Mouse (Mus musculus) heart, embryonic 13.5 days (tissue): ENCODE measurements around the gene Rexo5. TPM values are rescaled to one million over a fixed set of nuclear protein-coding genes. Genes with fewer than 3 reads are reported as not detected.
A peak's percentile ranks its signal among the peaks of the same experiment; 100 is the strongest.

Experiments used
- ATAC-seq: fragments of 200-750 bp; cut with Nextera tagmentation; 2 replicates; pipeline ENCODE4 v1.8.0; 2017; ENCODE audit warnings: moderate TSS enrichment; ENCODE audit not compliant: insufficient number of reproducible peaks, low FRiP score, low TSS enrichment; ENCODE audit errors: extremely low read depth
- H3K27ac ChIP-seq: fragments of 300-500 bp; sonication (generic); replicated peaks from 2 replicates; pipeline ENCODE4 v1.5.1; 2015; ENCODE audit warnings: moderate library complexity, mild to moderate bottlenecking, inconsistent platforms
- H3K27me3 ChIP-seq: fragments of 300-500 bp; sonication (generic); replicated peaks from 2 replicates; pipeline ENCODE4 v1.6.1; 2015; ENCODE audit warnings: mild to moderate bottlenecking, inconsistent platforms
- H3K36me3 ChIP-seq: fragments of 300-500 bp; sonication (generic); 2 replicates; pipeline ENCODE4 v1.6.1; 2015; ENCODE audit warnings: mild to moderate bottlenecking, inconsistent platforms
- H3K4me1 ChIP-seq: fragments of 300-500 bp; sonication (generic); 2 replicates; pipeline ENCODE4 v1.6.1; 2015; ENCODE audit warnings: inconsistent platforms
- H3K4me2 ChIP-seq: fragments of 300-500 bp; sonication (generic); 2 replicates; pipeline ENCODE4 v1.6.1; 2015; ENCODE audit warnings: inconsistent platforms, mild to moderate bottlenecking, moderate library complexity
- H3K4me3 ChIP-seq: fragments of 300-500 bp; sonication (generic); 2 replicates; pipeline ENCODE4 v1.5.1; 2015; ENCODE audit warnings: moderate library complexity, mild to moderate bottlenecking, inconsistent platforms
- H3K9ac ChIP-seq: fragments of 300-500 bp; sonication (generic); 2 replicates; pipeline ENCODE4 v1.6.1; 2015; ENCODE audit warnings: inconsistent platforms, mild to moderate bottlenecking, moderate library complexity
- H3K9me3 ChIP-seq: fragments of 300-500 bp; sonication (generic); 2 replicates; pipeline ENCODE4 v1.6.1; 2016; ENCODE audit warnings: inconsistent platforms
- WGBS: fragments of 180-500 bp; shearing (Covaris S2); methylation state at CpG from one replicate; pipeline ENCODE4 v1.1.7; 2015; ENCODE audit warnings: mixed read lengths; 5-methylcytosine and 5-hydroxymethylcytosine counted together
- polyA plus RNA-seq: library from polyadenylated mRNA; unstranded; fragments of >200 nt; fragmentation: Nextera tagmentation; extraction: Ambion mirVana; gene quantifications from 2 replicates; pipeline ENCODE4 v1.2.1, GENCODE M21; 2015

The Rexo5 gene
- polyA plus RNA-seq, 1 experiment from 2014 or later, result 15.3 TPM

DNA sequence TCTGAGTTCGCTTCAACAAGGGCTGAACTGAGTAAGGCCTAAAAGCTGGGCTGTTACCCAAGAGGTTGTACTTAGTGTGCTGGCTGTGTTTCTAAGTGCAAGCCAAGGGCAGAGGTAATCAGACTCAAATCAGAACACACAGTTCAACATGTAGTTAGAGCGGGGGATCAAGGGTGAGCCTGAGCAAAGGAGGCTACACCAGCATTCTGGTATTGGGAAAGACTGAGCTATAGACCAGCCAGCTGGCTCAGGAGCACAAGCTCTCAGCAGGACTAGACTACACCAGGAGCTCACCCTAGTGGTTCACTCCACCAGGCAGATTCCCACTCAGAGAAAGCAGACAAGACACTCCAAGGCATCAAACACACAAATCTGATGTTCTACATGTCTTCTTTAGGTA is 10.4 kb upstream of the Rexo5 start:
- Histone ChIP-seq H3K36me3 (peaks cover 57% of the 10 kb centered on the region), H3K4me3 (no peak overlapping the region), H3K9me3 (no peaks in the 10 kb centered on the region), H3K27ac (no peak overlapping the region), H3K27me3 (no peaks in the 10 kb centered on the region), H3K4me1 (no peaks in the 10 kb centered on the region), H3K4me2 (no peak overlapping the region), H3K9ac (no peak overlapping the region)
- 88% methylated on average over 2 of the region's 2 CpGs for WGBS
- no peak for ATAC-seq

DNA sequence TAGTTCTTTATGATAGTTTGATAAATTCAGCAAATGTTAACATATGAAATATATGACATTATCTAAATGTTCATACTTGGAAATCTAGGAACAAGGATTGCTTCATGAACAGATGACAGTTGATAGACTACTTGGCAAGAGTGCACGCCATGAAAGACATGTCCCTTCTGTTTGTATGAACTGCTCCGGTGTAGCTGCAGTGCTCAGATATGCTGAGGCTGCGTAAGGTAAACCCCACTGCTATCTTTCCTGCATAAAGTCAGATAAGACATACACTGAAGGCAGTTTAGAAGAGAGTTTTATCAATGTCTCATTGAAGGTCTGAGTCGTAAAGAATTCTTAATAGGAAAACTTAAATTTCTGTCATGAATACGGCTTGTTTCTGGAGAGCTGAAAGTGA is 8.9 kb upstream of the Rexo5 start:
- no peaks in the 10 kb centered on the region for H3K27me3 ChIP-seq
- ATAC-seq, result no peak
- no peak overlapping the region for H3K4me2 ChIP-seq
- no peak overlapping the region for H3K27ac ChIP-seq
- 84% methylated on average over 5 of the region's 5 CpGs for WGBS
- no peaks in the 10 kb centered on the region for H3K9me3 ChIP-seq
- H3K4me3 ChIP-seq, result no peak overlapping the region
- H3K9ac ChIP-seq, result no peak overlapping the region
- H3K36me3 ChIP-seq, result peaks cover 71% of the 10 kb centered on the region
- H3K4me1 ChIP-seq, result no peaks in the 10 kb centered on the region

DNA sequence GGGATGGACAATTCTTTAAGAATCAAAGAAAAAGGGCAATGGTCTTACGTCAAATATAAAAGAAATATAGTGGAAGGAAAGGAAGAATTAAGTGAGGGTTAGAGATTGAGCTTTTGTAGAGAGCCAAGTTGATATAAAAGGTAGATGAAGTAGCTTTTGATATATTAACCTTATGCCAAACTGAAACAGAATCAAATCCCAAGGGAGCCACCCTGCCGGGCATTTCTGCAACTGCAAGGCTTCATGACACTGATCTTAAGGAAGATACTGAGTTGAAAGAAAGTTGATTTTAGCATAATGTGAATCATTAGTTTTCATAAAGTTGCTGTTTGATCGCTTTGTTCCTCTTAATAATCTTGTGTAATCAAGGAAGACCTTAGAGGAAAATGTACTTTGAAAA is 4.8 kb upstream of the Rexo5 start:
- Histone ChIP-seq H3K27ac (no peak overlapping the region), H3K4me1 (peaks cover 9% of the 10 kb centered on the region), H3K4me3 (no peak overlapping the region), H3K9ac (no peak overlapping the region), H3K27me3 (no peaks in the 10 kb centered on the region), H3K9me3 (no peaks in the 10 kb centered on the region), H3K36me3 (peaks cover 68% of the 10 kb centered on the region), H3K4me2 (no peak overlapping the region)
- no peak for ATAC-seq
- WGBS, result 84% methylated on average over 3 of the region's 3 CpGs

DNA sequence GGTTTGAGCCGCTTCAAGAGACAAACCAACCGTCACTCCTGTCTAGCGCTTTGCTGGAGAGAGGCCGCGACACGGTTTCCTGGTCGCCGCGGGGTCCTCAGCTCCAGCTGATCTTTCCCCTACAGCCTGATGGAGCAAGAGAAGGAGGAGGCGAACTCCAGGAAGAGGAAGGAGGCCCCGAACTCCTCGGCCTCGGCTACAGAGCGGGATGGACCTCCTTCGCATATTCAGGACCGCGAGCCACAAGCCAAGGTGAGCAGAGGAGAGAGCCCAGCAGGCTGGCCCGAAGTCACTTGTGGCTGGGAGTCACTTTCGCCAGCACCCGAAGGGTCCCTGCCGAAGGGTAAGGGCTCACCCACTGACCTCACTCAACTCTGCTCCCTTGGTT is 439 bp downstream of the Rexo5 start:
- under 1% methylated on average over 21 of the region's 21 CpGs for WGBS
- H3K36me3 ChIP-seq, result peaks cover 26% of the 10 kb centered on the region
- no peaks in the 10 kb centered on the region for H3K9me3 ChIP-seq
- H3K27me3 ChIP-seq, result no peaks in the 10 kb centered on the region
- peaks cover 16% of the 10 kb centered on the region for H3K4me1 ChIP-seq
- H3K27ac ChIP-seq, result peak overlapping the region; percentile 86
- peak overlapping the region; percentile 84 for H3K4me3 ChIP-seq
- ATAC-seq, result peak; percentile 49
- H3K4me2 ChIP-seq, result peak overlapping the region; percentile 83
- H3K9ac ChIP-seq, result peak overlapping the region; percentile 90

DNA sequence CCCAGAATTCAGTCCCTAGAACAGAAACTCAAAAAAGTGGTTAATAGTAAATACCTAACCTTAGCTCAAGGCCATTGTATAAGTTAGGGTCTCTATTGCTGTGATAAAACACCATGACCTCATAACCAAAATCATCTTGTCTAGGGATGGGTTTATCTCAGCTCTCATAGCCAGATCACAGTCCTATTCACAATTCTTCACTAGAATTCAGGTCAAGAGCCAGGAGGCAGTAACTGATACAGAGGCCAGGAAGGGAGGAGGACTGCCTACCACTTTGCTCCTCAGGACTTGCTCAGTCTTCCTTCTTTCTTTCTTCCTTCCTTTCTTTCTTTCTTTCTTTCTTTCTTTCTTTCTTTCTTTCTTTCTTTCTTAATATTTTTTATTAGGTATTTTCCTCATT is 1.5 kb downstream of the Rexo5 start:
- Histone ChIP-seq H3K4me2 (peak overlapping the region; percentile 83), H3K27me3 (no peaks in the 10 kb centered on the region), H3K27ac (no peak overlapping the region), H3K9ac (peak overlapping the region; percentile 73), H3K4me1 (peaks cover 16% of the 10 kb centered on the region), H3K9me3 (no peaks in the 10 kb centered on the region), H3K4me3 (peak overlapping the region; percentile 84), H3K36me3 (peaks cover 20% of the 10 kb centered on the region)
- ATAC-seq, result no peak

DNA sequence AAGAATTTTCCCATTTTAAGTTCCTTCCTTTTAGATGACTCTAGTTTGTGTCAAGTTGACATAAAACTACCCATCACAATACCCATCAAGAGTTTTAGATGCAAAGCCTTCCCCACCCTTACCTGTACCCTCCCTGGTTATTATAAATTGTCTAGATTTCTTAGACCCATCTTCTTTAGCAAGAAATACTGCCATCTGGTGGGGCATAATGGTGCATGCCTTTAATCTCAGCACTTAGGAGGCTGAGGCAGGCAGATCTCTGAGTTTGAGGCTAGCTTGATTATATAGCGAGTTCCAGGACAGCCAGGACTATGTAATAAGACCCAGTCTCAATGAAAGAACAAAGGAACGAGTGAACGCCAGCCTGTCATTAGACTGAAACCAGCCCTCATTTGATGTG is 6.7 kb downstream of the Rexo5 start:
- Histone ChIP-seq H3K27ac (no peak overlapping the region), H3K4me1 (no peaks in the 10 kb centered on the region; the same call in 1 of the 2 replicates), H3K4me2 (no peak overlapping the region), H3K9me3 (no peaks in the 10 kb centered on the region), H3K4me3 (no peak overlapping the region), H3K27me3 (no peaks in the 10 kb centered on the region), H3K9ac (no peak overlapping the region), H3K36me3 (peaks cover 30% of the 10 kb centered on the region)
- 90% methylated on average over 3 of the region's 3 CpGs for WGBS
- no peak for ATAC-seq

DNA sequence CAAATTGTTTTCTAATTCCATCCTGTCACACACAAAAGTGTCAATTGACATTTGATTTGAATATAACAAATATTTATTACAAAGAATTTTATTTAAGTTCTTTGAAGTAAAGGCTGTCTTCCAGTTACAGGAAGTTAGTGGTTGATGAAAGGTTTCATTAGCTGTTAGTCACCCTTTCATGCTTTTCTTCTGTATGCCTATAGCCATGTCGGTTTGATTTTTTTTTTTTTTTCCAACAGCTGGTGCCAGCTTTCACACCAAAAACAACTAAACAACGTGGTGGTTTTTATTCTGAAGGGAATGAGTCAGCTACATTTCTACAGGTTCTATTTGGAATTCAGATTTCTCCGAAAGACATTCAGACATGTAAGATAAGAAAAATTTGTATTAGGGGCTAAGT is 7.2 kb downstream of the Rexo5 start:
- H3K4me2 ChIP-seq, result no peak overlapping the region
- no peak overlapping the region for H3K9ac ChIP-seq
- H3K27ac ChIP-seq, result no peak overlapping the region
- H3K9me3 ChIP-seq, result no peaks in the 10 kb centered on the region
- peaks cover 33% of the 10 kb centered on the region for H3K36me3 ChIP-seq
- no peaks in the 10 kb centered on the region for H3K4me1 ChIP-seq
- WGBS, result 78% methylated on average over 3 of the region's 3 CpGs
- H3K4me3 ChIP-seq, result no peak overlapping the region
- no peaks in the 10 kb centered on the region for H3K27me3 ChIP-seq
- ATAC-seq, result no peak

DNA sequence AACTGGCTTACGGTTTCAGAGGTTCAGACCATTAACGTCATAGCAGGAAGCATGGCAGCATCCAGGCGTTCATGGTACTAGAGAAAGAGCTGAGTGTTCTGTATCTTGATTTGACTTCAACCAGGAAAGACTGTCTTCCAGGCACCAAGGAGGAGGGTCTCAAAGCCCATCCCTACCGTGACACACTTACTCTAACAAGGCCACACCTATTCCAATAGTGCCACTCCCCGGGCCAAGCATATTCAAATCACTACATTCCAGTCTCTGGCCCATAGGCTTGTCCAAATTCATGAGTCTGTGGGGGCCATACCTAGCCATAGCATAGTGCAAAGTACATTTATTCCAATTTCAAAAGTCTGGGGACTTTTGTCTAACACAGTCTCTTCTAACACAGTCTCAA is 13.6 kb downstream of the Rexo5 start:
- H3K4me3 ChIP-seq, result no peak overlapping the region
- WGBS, result 84% methylated on average over 5 of the region's 5 CpGs
- no peak for ATAC-seq
- no peak overlapping the region for H3K4me2 ChIP-seq
- H3K36me3 ChIP-seq, result peaks cover 74% of the 10 kb centered on the region
- H3K27ac ChIP-seq, result no peak overlapping the region
- H3K9me3 ChIP-seq, result no peaks in the 10 kb centered on the region
- H3K27me3 ChIP-seq, result no peaks in the 10 kb centered on the region
- H3K4me1 ChIP-seq, result no peaks in the 10 kb centered on the region
- H3K9ac ChIP-seq, result no peak overlapping the region

DNA sequence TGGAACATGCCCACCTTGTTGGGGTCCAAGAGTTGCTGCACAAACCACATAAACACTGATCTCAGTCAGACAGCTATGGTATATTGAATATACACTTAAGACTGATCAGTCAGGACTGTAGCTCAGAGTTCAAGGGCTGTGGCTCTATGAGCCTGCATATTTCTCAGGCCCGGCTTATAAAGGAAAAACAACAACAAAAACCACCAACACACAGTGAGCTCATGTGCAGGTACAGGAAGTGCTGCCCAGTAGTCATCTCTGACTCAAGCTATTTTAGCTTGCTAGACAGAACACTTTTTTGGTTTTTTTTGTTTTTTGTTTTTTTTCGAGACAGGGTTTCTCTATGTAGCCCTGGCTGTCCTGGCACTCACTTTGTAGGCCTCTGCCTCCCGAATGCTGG is 14.9 kb downstream of the Rexo5 start:
- Histone ChIP-seq H3K27me3 (no peaks in the 10 kb centered on the region), H3K4me3 (no peak overlapping the region), H3K36me3 (peaks cover 87% of the 10 kb centered on the region), H3K4me1 (no peaks in the 10 kb centered on the region), H3K9ac (no peak overlapping the region), H3K27ac (no peak overlapping the region), H3K9me3 (no peaks in the 10 kb centered on the region), H3K4me2 (no peak overlapping the region)
- WGBS, result 87% methylated on average over 3 of the region's 3 CpGs
- no peak for ATAC-seq

DNA sequence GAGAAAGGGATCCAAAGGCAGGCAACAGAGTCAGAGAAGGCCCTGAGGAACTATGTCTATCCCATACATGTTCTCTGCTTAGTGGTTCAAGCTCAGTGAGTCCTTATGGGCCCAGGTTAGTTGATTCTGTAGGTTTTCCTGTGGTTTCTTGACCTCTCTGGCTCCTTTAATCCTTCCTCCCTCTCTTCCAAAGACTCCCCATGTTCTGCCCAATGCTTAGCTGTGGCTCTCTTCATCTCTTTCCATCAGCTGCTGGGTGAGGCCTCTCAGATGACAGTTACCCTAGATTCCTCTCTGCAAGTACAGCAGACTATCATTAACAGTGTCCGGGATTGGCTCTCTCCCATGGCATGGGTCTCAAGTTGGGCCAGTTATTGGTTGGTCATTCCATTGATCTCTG is 41.6 kb downstream of the Rexo5 start:
- H3K27me3 ChIP-seq, result no peaks in the 10 kb centered on the region
- 98% methylated on average over 1 of the region's 1 CpGs for WGBS
- no peak for ATAC-seq
- no peak overlapping the region for H3K9ac ChIP-seq
- no peaks in the 10 kb centered on the region for H3K4me1 ChIP-seq
- H3K9me3 ChIP-seq, result no peaks in the 10 kb centered on the region
- no peak overlapping the region for H3K27ac ChIP-seq
- H3K4me2 ChIP-seq, result no peak overlapping the region
- H3K4me3 ChIP-seq, result no peak overlapping the region
- H3K36me3 ChIP-seq, result peaks cover 45% of the 10 kb centered on the region

DNA sequence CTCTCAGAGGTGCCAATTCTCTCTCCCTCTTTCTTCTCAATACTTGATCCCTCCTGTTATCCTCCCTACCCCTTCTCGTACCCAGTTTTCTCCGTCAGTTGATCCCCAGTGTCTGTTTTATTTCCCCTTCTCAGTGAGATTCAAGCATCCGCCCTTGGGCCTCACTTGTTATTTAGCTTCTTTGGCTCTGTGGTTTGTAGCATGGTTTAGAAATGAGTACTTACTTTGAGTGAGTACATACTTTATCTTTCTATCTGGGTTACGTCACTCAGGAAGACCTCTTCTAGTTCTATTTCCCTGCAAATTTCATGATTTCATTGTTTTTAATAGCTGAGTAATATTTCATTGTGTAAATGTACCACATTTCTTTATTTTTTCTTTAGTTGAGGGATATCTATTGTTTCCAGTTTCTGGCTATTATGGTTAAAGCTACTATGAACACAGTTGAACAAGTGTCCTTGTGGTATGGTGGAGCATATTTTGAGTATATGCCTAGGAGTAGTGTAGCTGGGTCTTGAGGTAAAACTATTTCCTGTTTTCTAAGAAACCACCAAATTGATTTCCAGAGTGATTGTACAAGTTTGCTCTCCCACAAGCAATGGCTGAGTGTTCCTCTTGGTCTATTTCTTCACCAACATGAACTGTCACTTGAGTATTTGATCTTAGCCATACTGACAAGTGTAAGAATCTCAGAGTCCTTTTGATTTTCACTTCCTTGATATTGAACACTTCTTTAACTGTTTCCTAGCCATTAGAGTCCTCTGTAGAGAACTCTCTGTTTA is 42.4 kb downstream of the Rexo5 start:
- Histone ChIP-seq H3K9ac (no peak overlapping the region), H3K9me3 (no peaks in the 10 kb centered on the region), H3K4me2 (no peak overlapping the region), H3K27me3 (no peaks in the 10 kb centered on the region), H3K36me3 (peaks cover 43% of the 10 kb centered on the region), H3K27ac (no peak overlapping the region), H3K4me1 (no peaks in the 10 kb centered on the region), H3K4me3 (no peak overlapping the region)
- 93% methylated on average over 4 of the region's 4 CpGs for WGBS
- no peak for ATAC-seq

DNA sequence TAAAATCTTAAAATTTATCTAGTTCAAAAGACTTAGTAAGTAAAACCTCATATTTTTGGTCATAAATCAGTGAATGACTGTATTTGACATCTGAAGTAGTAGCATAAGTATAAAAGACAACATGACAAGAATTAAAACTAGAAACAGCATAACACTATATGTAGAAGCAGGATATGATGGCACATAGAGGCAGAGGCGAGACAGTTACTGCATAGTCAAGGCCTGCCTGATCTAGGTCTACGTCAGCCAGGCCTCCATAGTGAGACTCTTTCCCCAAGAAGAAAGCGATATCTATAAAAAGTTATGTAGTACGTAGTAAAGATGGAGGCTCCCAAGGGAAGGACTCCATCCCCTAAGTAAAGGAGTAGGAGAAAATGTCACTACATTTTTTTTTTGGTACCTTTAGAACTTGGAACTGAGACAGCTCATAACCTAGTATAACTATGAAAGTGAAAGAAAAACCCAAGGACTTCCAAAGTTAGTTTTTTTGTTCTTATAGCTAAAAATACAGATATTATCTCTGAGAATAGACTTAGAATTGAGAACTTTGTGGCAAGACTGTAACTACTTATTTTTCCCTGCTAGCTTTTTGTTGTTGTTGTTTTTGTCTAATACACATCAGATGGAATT is 48.1 kb downstream of the Rexo5 start:
- H3K27me3 ChIP-seq, result no peaks in the 10 kb centered on the region
- no peak overlapping the region for H3K9ac ChIP-seq
- no peaks in the 10 kb centered on the region for H3K9me3 ChIP-seq
- no peak overlapping the region for H3K27ac ChIP-seq
- H3K36me3 ChIP-seq, result peaks cover 34% of the 10 kb centered on the region
- ATAC-seq, result no peak
- 86% methylated on average over 4 of the region's 4 CpGs for WGBS
- no peak overlapping the region for H3K4me2 ChIP-seq
- no peaks in the 10 kb centered on the region for H3K4me1 ChIP-seq
- H3K4me3 ChIP-seq, result no peak overlapping the region
